Mouse (Mus musculus): ENCODE measurements around the gene Zfp706.

GRCm38 (mm10) chr15:36979159-36979487, 28.4 kb downstream of the Zfp706 start:
- TF ChIP-seq CTCF (conservative IDR thresholded peaks at IDR 0.05 in 1 of 2, IDR thresholded peaks at IDR 0.05 in 1 of 2; ENCODE audit: low read depth in 2 of 2, low read length in 2 of 2) (no peak), ZNF384 (IDR thresholded peaks at IDR 0.05; ENCODE audit: low read depth, low read length) (no peak), TCF12 (IDR thresholded peaks at IDR 0.05; ENCODE audit: low read depth, low read length) (no peak), EP300 (IDR thresholded peaks at IDR 0.05; ENCODE audit: low read length) (no peak), POLR2A (IDR thresholded peaks at IDR 0.05; ENCODE audit: low read depth, low read length) (no peak), TBP (conservative IDR thresholded peaks at IDR 0.05; ENCODE audit: low read depth, low read length) (no peak), JUND (conservative IDR thresholded peaks at IDR 0.05; ENCODE audit: low read depth, low read length) (no peak), JUN (IDR thresholded peaks at IDR 0.05; ENCODE audit: insufficient read depth, low read depth, low read length) (no peak), MXI1 (IDR thresholded peaks at IDR 0.05; ENCODE audit: low read depth, low read length) (no peak), RCOR1 (conservative IDR thresholded peaks at IDR 0.05; ENCODE audit: low read depth, low read length) (no peak), MYC (IDR thresholded peaks at IDR 0.05; ENCODE audit: low read depth, low read length) (no peak), CHD2 (IDR thresholded peaks at IDR 0.05; ENCODE audit: low read length) (no peak), GABPA (IDR thresholded peaks at IDR 0.05; ENCODE audit: insufficient replicate concordance, low read depth, low read length) (no peak), USF1 (IDR thresholded peaks at IDR 0.05; ENCODE audit: low read depth, low read length) (no peak)
